Mouse (Mus musculus) lung, postnatal 0 days (tissue): Measurements from ENCODE around the gene Wdr18.

Experiments used
- CTCF ChIP-seq: IDR thresholded peaks from 2 replicates; pipeline ENCODE4 v1.5.1; 2016; ENCODE audit warnings: antibody characterized with exemption, mild to moderate bottlenecking
- EP300 ChIP-seq: IDR thresholded peaks from 2 replicates; pipeline ENCODE4 v1.6.1; 2016; ENCODE audit warnings: antibody characterized with exemption, mild to moderate bottlenecking, control low read depth

DNA sequence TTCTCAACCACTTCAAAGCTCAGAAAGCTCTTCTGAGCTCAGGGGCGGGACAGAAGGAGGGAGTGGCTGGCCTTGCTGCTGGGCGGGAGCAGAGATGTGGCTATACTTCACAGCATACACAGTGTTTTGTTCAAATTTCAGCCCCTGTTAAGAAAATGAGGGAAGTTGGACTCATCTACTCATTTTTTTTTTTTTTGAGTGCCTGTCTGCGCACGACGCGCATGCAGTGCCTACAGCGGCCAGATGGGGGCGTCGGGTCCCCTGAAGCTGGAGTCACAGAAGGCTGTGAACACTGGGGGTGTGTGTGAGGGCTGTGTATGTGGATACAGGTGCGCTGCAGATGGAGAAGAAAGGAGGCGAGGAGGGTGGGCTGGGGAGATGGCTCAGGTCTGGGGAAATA, 27.0 kb downstream of the Wdr18 start:
- TF ChIP-seq CTCF (peak; percentile 95), EP300 (peak; percentile 80)
